Mouse (Mus musculus): Measurements from ENCODE around the gene Cfap299.
"Not testable (repeated sequence)": the region's sequence is repeated elsewhere in the genome, so short reads cannot be mapped to it uniquely, and the experiment has no call there.

Cfap299 gene

GRCm38 (mm10) chr5:98550285-98550684, 221.2 kb downstream of the Cfap299 start:
- DNase-seq: no peak

DNA sequence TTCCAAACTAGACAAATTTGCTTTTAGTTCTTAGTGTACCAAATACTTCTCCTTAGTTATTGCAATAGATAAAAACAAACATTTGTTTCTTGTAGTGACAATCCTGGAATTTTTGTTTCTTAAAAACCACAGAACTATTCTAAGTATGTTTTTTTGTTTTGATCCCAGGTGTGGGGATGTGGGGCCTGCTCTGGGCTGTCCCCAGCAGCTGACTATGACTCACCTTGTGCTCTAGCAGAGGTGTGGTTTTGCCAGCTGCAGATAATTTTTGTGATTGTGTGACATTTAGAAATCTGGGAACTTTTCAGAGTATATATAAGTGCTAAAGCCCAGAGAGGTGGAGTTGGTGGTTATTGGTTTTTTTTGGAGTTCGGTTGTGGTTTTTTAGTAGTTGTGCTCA, 221.8 kb downstream of the Cfap299 start:
- no peak for DNase-seq

GRCm38 (mm10) chr5:98552395-98552794, 223.3 kb downstream of the Cfap299 start, which contains the start of gene Gm11111:
TSS of gene Gm11111 (plus strand) at chr5:98552695.
- DNase-seq: no peak

DNA sequence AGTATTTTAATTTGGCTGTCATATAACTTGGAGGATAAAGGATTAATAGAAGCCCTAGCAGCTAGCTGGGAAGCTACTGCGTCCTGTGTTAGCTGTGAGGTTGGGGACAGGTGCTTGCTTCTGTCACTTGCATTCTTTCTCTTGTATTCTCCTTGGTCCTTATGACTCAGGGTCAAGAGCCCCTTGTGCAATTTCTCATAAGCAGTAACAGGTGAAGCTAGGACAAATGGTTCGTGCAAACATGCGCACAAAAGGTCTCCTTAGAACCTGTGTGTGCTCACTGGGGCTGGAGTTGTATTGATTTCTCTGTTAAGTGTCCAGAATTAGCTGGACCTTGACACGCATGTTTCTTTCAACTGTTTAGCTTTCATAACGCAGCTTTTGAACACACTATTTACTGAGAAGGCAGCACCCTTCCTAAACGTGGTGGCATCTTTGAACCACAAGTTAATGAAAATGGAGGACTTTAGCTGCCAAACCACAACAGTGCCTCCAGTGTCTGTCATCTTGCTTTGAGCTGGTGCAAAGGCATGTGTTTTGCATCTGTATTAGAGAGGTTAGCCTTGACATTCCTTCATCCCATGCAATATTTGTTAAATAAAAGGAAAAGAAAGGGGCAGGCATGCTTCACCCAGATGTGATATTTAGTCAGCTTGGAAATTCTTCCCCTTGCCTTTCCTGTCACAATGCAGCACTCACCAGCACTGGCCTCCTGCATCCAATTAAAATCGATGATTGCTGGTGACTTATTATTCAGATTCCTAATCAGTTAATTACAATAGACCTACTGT, 223.9 kb downstream of the Cfap299 start:
- DNase-seq: no peak

DNA sequence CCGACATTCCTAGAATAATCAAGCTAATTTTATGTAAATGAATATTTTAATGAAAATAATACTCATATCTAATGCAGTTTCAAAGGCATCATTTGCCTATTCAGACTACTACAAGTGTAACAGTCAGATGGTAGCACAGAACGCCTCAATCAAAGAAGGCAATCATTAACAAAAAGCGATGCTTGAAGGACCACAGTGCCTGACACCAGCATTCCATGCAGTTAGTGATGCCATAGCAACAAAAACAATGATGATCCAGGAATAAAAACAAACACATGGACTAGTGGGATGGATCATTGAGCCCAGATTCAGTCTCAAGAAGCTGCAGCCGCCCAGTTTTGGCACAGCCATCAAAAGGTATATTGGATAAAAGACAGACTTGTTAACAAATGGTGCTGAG, 232.2 kb downstream of the Cfap299 start:
- DNase-seq: peak; percentile 40

DNA sequence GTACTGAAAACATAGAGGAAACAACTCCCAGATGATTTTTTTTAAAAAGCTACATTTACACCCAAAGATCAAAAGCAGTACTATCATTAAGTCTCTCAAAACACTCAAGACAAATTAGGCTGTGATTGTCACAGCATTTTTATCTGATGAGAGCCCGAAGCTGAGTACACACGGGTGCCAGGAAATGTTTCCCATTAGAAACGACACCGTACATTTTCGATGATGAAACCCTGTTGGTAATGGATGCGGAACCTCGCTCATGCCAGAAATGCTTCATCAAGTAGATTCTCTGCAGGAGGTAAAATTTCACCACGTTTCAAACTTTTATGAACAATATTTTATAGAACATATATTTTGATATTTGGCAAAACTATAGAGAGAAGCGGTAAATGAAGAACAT, 233.7 kb downstream of the Cfap299 start:
- no peak for DNase-seq

- no peak for DNase-seq
Measured at GRCm38 (mm10) chr5:98563801-98564200, 234.7 kb downstream of the Cfap299 start.

GRCm38 (mm10) chr5:98566461-98567193, 237.5 kb downstream of the Cfap299 start:
- DNase-seq: no peak

DNA sequence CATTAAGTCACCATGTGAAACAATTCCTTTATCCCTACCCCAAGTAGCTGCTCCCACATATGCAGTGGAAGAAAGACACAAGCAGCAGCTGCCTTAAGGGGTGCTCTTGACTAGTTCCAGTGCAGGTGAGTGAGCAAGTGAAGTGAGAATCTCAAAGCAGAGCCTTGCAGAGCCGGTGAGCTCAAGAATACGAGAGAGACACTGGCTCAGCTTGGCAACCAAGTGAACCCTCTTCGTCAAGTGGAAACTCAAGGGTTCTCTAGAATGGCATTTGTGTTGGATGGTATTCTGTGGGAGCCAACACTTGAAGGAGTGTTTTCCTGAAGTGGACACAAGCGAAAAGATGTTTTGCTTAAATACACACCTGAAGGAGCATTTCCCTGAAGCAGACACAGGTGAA, 239.4 kb downstream of the Cfap299 start:
- DNase-seq: no peak

DNA sequence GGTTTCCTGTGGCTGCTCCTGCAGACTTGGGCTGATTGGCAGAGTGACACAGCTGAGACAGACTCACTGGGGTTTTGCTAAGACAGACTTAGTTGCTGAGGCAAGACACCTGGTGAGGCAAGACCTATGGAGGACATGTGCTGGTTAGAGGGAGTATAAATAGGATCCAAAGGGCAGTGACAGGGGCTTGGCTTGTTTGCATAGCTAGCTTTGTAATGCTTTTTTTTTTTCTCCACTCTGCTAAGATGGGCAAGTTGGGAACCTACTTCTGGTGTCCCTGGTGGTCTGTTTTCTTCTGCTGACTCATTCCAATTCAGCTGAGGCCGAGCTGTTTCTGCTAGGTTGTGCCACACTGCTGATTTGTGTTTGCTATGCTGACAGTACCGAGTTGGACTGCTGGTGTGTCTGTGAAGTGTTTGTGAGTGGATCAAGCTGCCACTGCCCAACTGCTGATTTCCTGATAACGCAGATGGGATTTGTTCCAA, 240.0 kb downstream of the Cfap299 start:
- no peak for DNase-seq

DNA sequence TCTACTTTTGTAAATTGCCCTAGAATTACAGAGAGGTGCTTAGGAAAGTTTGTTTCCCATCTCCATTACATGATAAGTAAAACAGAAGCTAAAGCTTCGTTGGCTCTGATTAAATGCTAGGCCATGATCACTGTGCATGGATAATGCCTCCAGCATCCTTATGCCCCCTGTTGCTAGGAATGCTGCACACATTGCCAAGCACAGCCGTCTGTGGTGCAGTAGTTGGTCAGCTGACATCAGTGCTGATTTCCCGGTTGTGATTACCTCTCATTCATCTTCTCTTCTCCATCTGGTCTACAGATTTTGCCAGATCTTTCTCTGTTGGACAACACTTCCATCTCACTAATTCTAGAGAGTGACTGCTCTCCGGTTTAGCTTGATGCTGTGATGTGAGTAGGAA, 243.3 kb downstream of the Cfap299 start:
- no peak for DNase-seq

DNA sequence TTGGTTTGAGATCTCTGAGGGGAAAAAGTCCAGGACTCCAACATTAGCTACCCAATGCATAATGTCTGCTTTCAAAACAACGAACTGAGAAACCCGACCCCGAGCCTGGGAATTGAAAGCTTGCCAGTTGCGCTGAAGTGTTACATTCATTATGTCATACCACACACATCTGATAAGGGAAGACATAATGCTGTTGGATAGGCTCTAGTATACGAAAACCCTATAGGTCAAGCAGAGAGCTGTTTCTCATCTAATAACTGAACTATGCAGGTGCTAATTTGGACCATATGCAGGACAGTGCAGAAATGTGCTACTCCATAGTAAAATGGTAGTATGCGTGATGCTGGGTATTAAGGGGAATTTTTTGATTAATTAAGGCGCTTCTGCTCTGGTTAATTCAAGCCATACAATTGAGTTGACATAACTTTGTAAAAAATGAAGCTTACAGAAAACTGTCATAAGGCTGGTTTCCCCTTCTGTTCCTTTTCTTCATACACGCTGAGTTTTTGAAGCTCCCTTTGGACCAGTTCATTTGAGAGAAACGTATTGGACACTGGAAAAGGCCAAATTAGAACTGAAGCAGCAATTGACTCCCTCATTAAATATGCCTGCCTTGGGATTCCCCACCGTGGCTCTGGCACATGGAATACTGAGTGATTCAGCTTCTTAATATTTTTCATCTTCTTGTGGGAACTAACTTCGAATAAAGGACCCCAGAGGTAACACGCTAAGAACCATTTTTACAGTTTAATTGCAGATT, 245.8 kb downstream of the Cfap299 start:
- DNase-seq: no peak

DNA sequence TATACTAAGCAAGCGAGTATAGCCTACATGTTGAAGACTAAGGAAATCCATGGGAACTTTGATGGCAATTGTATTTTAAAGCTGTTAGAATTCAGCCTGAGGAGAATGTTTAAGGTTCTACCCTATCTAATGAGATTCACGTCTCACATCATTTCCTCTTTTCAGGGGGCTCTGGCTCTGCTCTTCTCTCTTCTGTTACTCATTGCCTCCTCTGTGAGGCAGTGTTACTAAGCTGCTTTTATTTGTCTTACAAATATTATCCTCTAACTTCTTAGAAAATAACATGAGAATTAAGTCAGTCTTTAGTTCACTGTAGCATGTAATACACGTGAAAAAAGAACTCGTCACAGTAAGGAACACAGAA, 246.3 kb downstream of the Cfap299 start:
- DNase-seq: no peak

GRCm38 (mm10) chr5:98576538-98576937, 247.4 kb downstream of the Cfap299 start:
- not testable (repeated sequence) for DNase-seq

- DNase-seq: no peak
Measured at GRCm38 (mm10) chr5:98578398-98578797, 249.3 kb downstream of the Cfap299 start.

- no peak for DNase-seq
Measured at GRCm38 (mm10) chr5:98580811-98581210, 251.7 kb downstream of the Cfap299 start.

- no peak for DNase-seq
Measured at GRCm38 (mm10) chr5:98582051-98582450, 252.9 kb downstream of the Cfap299 start.

- no peak for DNase-seq
Measured at GRCm38 (mm10) chr5:98585915-98586314, 256.8 kb downstream of the Cfap299 start.

DNA sequence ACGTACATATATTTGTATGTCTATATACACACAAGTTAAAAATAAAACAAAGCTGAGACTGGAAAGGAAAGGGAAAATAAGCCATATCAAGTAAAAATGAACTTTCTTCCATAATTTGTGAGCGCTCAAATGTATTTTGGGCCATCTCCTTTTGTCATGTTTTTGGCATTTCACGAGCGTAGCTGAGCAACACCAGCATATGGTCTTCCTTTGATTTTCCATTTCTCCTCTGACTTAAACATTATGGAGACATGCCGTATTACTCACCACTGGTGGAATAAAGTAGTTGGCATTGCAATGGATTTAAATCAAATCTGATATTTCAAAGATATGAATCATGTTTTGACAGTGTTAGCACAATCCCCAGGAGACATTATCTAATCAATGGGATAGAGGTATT, 284.4 kb downstream of the Cfap299 start:
- no peak for DNase-seq

GRCm38 (mm10) chr5:98616902-98617301, 287.8 kb downstream of the Cfap299 start:
- no peak for DNase-seq

DNA sequence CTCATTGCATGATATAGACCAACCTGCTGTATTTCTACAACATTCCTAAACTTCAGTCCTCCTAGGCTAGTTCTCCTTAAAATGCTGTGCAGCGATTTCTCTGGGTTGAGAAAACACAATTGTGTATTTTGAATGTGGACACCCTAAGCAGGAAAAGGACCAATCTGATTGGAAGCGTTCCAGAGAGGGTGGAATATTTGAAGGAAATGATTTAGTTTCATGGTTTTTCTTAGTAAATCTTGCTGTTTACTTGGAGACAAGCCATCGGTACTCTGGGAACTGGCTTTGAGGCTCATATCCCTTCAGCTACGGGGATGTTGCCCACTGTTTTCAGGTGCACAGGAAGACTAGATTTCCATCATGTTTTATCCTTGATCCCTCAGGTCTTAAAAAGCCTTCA, 288.3 kb downstream of the Cfap299 start:
- DNase-seq: no peak

DNA sequence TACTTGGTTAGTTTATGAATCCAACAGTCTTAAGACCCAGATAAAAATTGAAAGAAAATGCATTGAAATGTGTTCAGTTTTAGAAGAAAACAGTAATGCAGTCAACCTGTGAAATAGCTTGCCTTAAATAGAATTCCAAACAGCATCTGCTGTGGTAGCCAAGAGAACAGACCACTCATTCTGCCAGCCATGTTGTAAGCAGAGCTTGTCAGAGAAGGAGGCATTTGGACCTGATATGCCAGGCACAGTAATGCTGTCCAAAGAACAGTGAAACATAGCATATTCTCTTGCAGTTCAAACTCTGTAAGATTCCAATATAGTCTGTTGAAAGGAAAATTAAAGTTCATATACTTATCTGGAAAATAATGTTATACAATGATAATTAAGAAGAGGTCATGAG, 321.2 kb downstream of the Cfap299 start:
- DNase-seq: no peak

- no peak for DNase-seq
Measured at GRCm38 (mm10) chr5:98651049-98651448, 321.9 kb downstream of the Cfap299 start.

DNA sequence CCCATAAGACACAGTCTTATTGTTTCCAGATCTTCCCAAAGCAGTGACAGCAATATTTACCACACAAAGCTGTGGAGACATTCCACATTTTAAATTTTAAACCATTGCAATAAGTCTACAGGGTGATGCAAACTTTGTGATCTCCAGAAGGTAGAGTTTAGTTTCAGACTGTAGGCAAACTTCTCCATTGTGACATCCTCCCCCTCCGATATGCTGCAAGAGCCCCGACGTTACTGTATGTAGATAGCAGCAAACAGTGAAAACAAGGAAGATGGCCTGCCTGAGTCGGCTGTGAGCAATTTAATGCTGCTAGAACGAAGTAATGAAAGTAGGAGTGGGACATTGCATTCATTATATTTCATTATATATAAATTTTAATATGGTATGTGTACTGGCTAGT, 359.1 kb downstream of the Cfap299 start:
- DNase-seq: no peak
